Mouse (Mus musculus) erythroblast, embryonic 14.5 days (primary cell): Measurements from ENCODE around the gene Cdkal1. TPM values are rescaled to one million over a fixed set of nuclear protein-coding genes. Genes with fewer than 3 reads are reported as not detected.

Experiments used
- H3K27me3 ChIP-seq: 2 replicates; pipeline ENCODE4 v1.6.1; 2012; ENCODE audit warnings: inconsistent platforms; ENCODE audit not compliant: control insufficient read depth
- H3K36me3 ChIP-seq: 2 replicates; pipeline ENCODE4 v1.6.1; 2012; ENCODE audit warnings: mild to moderate bottlenecking, inconsistent platforms; ENCODE audit not compliant: control insufficient read depth
- H3K4me1 ChIP-seq: 2 replicates; pipeline ENCODE4 v1.6.1; 2012; ENCODE audit warnings: inconsistent platforms; ENCODE audit not compliant: control insufficient read depth
- H3K4me3 ChIP-seq: replicated peaks from 2 replicates; pipeline ENCODE3; 2012; ENCODE audit warnings: moderate library complexity, mild to moderate bottlenecking, inconsistent platforms
- H3K9me3 ChIP-seq: 2 replicates; pipeline ENCODE4 v1.6.1; 2012; ENCODE audit warnings: low read length, inconsistent platforms, mixed read lengths; ENCODE audit not compliant: control insufficient read depth
- GATA1 ChIP-seq: IDR thresholded peaks from 2 replicates; pipeline ENCODE4 v1.6.1; 2012; ENCODE audit warnings: low read length, inconsistent platforms, mixed read lengths
- TAL1 ChIP-seq: IDR thresholded peaks from 3 replicates; pipeline ENCODE4 v1.6.1; 2012; ENCODE audit warnings: low read length, inconsistent platforms, mixed read lengths
- polyA plus RNA-seq: library from polyadenylated mRNA; stranded (reverse); fragments of >175 nt; gene quantifications from 2 replicates; pipeline ENCODE4 v1.2.3, GENCODE M21; 2012

Cdkal1 gene
- polyA plus RNA-seq, 1 experiment: 0.10 TPM

DNA sequence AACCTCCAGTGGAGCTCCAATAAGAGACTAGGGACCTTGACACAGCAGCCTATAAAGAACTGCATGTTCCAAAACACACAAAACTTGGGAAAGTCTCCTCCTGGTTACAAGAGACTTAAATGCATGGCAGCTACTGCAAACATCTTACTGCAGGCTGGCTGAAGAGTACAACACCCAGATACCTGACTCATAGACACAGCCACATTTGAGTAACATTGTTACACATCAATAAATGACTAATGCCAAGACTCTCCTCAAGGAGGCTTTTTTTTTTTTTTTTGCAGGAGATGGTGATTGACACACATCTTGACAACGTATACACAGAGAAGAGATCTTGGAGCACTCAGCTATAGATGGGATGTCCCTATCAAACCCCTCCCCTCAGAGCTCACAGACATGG is 215.3 kb downstream of the Cdkal1 start:
- Histone ChIP-seq H3K36me3 (no peaks in the 10 kb centered on the region), H3K4me3 (no peak overlapping the region), H3K27me3 (no peaks in the 10 kb centered on the region), H3K9me3 (no peaks in the 10 kb centered on the region), H3K4me1 (no peaks in the 10 kb centered on the region)
- TF ChIP-seq GATA1 (no peak), TAL1 (no peak)

DNA sequence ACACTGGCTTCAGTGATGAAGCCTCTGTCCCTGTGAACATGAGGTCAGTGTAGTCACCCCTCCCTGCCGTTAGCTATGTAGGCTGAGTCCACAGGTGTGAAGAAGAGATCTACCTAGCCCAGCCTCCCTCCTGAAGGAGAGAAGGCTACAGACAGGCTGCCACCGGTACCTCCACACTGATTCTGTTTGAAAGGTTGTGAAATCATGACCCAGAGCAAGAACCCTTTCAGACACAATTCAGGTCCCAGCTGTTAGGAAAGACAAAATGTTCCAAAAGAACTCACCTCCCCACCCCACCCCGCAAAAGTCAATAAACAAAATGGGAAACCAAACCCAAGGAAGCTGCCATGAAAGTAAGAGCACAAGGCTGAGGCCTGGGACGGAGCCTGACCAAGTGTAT is 217.2 kb downstream of the Cdkal1 start:
- no peak for TF ChIP-seq GATA1
- TF ChIP-seq TAL1: no peak
- Histone ChIP-seq H3K4me1 (no peaks in the 10 kb centered on the region), H3K27me3 (no peaks in the 10 kb centered on the region), H3K36me3 (no peaks in the 10 kb centered on the region), H3K4me3 (no peak overlapping the region), H3K9me3 (no peaks in the 10 kb centered on the region)

DNA sequence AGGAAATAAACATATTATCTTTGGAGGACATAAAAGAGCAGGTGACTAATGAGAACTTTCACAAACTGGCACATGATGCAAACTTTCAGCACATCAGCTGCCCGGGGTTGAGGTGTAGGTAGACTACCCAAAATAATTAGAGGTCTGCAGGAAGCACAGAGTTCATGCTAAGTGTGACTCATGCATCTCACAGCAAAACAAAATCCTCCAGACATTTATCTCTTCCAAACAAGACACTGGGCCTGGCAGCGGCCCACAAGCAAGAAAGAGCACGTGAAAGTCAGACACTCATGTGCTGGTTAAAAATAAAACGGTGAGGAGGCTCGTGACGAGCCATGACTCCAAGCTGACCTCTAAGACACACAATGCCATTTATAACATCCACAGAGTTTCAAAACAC is 217.7 kb downstream of the Cdkal1 start:
- Histone ChIP-seq H3K36me3 (no peaks in the 10 kb centered on the region), H3K4me1 (no peaks in the 10 kb centered on the region), H3K4me3 (no peak overlapping the region), H3K27me3 (no peaks in the 10 kb centered on the region), H3K9me3 (no peaks in the 10 kb centered on the region)
- TF ChIP-seq GATA1 (no peak), TAL1 (no peak)

DNA sequence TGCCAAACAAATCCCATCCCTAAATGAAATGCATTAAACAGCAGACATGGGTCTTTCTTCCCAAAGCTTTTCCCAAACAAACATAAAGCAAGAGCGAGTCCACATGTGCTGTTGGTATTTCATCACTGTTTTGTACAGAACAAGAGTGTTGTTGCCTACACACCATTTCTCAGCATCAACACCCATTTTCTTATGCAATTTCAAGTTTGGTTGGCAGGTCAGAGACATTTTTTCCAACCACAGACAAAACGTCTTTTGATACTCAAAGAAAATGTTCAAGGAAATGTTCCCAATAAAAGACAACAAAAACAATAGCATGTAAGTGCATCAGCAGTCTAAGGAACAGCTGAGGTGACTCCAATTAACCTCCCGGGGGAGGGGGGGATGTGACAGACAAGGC is 219.9 kb downstream of the Cdkal1 start:
- no peaks in the 10 kb centered on the region for H3K36me3 ChIP-seq
- TF ChIP-seq TAL1 (no peak), GATA1 (no peak)
- H3K27me3 ChIP-seq: no peaks in the 10 kb centered on the region
- no peaks in the 10 kb centered on the region for H3K4me1 ChIP-seq
- no peaks in the 10 kb centered on the region for H3K9me3 ChIP-seq
- H3K4me3 ChIP-seq: no peak overlapping the region

DNA sequence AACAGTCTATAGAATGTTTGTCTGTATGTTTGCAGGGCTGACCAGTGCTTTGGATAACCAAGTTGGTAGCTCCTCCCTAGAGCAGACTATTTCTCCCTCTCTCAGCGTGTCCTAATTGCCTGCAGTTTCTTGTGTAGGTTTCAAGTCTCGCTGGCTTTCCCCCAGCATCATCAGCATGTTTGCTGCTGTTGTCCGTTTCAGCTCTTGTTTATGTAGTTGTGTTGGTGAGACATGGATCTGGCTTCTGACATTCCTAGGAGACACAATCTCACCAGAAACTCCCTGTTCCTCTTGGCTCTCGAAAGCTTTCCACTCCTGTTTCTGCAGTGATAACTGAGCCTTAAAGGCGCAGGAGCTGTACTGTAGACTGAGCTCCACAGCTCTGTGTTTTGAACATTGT is 224.1 kb downstream of the Cdkal1 start:
- no peak overlapping the region for H3K4me3 ChIP-seq
- no peaks in the 10 kb centered on the region for H3K9me3 ChIP-seq
- TF ChIP-seq GATA1: no peak
- no peak for TF ChIP-seq TAL1
- no peaks in the 10 kb centered on the region for H3K36me3 ChIP-seq
- no peaks in the 10 kb centered on the region for H3K4me1 ChIP-seq
- H3K27me3 ChIP-seq: no peaks in the 10 kb centered on the region

DNA sequence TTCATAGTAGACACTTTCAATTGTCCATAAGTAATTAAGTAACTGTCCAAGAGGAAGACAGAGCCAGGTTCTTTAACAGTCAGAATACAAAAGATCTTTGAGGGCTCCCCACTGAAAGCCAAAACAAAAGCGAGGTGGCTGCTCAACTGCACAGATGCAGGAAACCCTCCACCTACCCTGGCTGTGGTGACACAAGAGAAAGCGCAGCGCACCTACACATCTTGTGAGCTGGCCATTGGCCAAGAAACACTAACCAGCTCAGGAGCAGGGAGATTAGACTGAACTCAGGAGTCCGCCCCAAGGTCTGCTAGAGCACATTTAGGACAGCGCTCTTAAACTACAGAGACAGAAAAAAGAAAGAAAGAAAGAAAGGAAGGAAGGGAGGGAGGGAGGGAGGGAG is 226.9 kb downstream of the Cdkal1 start:
- Histone ChIP-seq H3K4me1 (peaks cover 6% of the 10 kb centered on the region; the same call in 1 of the 2 replicates), H3K9me3 (no peaks in the 10 kb centered on the region), H3K4me3 (no peak overlapping the region), H3K36me3 (no peaks in the 10 kb centered on the region), H3K27me3 (no peaks in the 10 kb centered on the region)
- no peak for TF ChIP-seq TAL1
- no peak for TF ChIP-seq GATA1

DNA sequence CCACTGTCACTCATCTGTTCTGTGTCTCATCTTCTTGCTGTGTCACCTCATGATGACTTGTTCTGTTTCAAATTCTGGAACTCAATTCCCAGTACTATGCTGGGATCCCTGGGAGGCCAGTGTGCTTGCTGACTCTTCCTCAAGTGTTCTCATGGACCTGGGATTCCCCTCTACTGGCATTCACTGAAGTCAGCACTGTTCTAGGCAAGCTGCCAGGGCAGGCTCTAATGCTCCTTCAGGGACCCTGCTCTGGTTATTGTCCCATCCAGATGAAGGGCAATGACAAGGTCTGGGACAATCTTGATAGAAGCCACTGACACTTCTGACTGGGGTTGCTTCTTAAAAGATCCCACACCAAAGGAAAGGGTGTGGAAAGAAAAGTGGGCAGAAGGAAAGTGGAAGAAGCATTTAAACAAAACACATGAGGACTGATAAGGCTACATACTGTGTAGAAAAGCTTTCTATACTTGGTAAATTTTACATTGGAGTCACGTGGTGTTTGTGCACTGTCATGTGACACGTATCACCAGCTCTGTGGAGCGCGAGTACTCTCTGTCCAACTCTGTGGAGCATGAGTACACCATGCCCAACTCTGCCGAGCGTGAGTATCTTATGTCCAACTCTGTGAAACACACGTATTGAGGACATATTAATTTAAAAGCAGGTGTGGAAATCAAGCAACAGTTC is 227.9 kb downstream of the Cdkal1 start:
- Histone ChIP-seq H3K36me3 (no peaks in the 10 kb centered on the region), H3K9me3 (no peaks in the 10 kb centered on the region), H3K4me3 (no peak overlapping the region), H3K4me1 (peaks cover 7% of the 10 kb centered on the region; the same call in 1 of the 2 replicates), H3K27me3 (no peaks in the 10 kb centered on the region)
- TF ChIP-seq GATA1: no peak
- TF ChIP-seq TAL1: no peak

DNA sequence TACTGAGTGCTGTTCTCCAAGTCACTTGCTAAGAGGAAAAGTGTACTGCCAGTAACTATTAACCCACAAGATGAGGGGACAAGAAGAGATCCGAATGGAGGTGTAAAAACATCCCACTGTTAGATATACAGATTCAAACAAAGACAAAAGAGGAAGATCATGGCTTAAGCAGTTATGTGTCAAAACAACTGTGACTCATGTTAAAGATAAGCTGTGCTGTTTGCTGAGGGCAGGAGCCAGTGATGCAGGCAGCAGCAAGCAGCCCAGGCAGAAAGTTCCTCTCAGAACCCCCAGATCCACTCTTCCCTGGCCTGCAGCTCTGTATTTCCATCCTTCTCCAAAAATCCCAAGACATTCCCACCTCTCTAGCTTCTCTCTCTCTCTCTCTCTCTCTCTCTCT is 230.5 kb downstream of the Cdkal1 start:
- TF ChIP-seq GATA1: no peak
- TF ChIP-seq TAL1: no peak
- H3K4me1 ChIP-seq: peaks cover 7% of the 10 kb centered on the region; the same call in 1 of the 2 replicates

DNA sequence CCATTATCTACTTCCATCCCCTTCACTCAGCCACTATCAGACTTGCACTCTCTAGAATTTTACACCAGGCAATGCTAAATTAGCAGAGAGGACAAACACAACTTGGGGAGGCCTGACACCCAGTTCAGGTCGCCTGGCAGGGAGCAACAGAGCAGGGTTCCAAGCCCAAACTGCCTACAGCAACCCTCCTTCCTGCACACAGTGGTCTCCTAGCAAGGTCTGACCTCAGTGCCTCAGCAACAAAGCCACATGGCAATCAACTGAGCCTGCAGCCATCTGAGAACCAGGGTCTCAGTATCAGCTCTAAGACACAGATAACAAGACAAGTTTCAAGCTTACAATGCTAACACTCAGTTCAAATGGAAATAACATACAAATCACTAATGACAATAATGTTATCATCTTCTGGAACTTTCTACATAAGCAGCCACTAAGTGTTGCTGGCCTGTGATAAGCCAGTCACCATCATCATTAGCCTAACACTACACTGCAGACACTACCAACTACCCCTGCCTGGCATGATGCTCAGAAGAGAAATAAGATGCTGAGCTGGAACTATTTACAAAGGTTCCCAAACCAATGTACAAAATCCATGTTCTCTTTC is 231.7 kb downstream of the Cdkal1 start:
- H3K4me1 ChIP-seq: peaks cover 7% of the 10 kb centered on the region; the same call in 1 of the 2 replicates
- H3K27me3 ChIP-seq: no peaks in the 10 kb centered on the region
- no peak overlapping the region for H3K4me3 ChIP-seq
- no peaks in the 10 kb centered on the region for H3K9me3 ChIP-seq
- no peaks in the 10 kb centered on the region for H3K36me3 ChIP-seq
- TF ChIP-seq TAL1: no peak

More for the DNA sequence above, 230.5 kb downstream of the Cdkal1 start:
- Histone ChIP-seq H3K36me3 (no peaks in the 10 kb centered on the region), H3K9me3 (no peaks in the 10 kb centered on the region), H3K4me3 (no peak overlapping the region), H3K27me3 (no peaks in the 10 kb centered on the region)

DNA sequence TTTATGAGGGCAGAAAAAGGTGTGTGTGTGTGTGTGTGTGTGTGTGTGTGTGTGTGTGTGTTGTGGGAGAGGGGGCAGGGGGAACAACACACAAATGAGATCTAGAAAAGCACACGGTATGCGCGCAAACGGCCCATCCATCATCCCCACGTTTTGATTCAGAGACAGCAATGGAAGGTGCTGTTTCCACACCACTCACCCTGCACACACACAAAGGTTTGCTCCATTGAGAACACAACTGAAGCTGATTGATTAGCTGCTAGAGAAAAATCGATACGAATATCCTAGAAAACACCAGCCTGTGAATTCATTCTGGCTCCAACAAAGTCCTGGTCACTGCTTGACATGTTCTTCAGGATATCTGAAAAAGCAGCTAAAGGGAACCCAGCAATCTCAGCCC is 233.6 kb downstream of the Cdkal1 start:
- Histone ChIP-seq H3K4me1 (peaks cover 11% of the 10 kb centered on the region), H3K36me3 (no peaks in the 10 kb centered on the region), H3K9me3 (no peaks in the 10 kb centered on the region), H3K4me3 (no peak overlapping the region), H3K27me3 (no peaks in the 10 kb centered on the region)
- TF ChIP-seq TAL1: no peak
- TF ChIP-seq GATA1: no peak
